Mouse (Mus musculus): ENCODE results near the gene Sytl3.
"Not testable (repeated sequence)": the region's sequence is repeated elsewhere in the genome, so short reads cannot be mapped to it uniquely, and the experiment has no call there.

Gene Sytl3

DNA sequence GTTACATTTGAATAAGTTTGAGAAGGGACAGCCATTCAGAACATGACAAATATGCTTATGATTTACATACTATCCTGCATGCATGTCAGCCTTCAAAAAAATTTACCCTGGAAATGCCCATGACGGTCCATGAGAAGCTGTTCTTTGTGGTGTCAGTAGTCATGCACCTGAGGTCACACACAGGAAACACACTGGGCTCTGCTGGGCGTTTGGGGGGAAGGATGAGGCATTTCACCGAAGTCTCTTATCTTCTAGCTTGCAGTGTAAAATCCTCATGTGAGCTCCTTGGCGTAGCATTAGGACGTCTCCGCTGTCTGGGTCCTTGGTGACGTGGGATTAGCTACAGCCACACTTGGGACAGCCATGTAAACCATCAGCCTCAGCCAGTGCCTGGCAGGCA, at the start of gene Sytl3:
Gene Sytl3 (plus strand): TSS at position 293 of the 400 bp plus-strand sequence.
- DNase-seq (ENCODE audit: low spot score): not testable (repeated sequence)

DNA sequence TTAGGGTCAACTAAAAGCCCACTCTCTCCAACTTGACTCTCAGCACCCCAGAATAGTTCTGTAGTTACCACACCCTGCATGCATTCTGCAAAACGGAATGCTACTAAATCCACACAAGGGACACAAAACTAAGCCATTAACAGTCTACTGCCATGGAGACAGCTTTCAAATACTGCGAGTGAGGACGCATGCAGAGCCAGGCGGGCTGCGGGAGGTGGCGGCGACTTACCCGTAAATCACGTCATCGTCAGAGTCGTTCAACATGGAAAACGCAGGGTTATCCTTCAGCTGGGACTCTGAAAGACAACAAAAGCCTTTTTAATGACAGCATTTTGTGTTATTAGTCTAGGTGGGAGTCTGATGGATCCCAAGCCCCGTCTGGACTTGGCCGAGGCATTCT, 45.4 kb upstream of the Sytl3 start:
- not testable (repeated sequence) for DNase-seq (ENCODE audit: low spot score)

DNA sequence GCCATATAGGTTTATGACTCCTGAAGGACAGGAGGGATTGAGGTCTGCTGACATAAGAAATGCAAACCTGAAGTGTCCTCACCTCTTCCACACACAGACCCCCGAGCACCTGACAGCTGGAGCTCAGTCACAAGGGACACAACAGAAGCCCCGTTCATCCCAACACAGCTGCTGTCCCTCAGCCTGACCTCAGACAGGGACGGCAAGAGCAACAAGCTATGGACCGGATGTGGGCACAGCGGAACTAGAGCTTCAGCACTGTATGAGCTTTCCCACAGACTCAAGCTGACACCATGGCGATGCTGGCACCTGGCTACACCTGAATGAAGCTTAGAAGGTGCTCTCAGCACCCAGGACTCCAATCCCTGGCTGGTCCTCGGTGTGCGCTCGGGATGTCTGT, 44.6 kb upstream of the Sytl3 start:
- not testable (repeated sequence) for DNase-seq (ENCODE audit: low spot score)

DNA sequence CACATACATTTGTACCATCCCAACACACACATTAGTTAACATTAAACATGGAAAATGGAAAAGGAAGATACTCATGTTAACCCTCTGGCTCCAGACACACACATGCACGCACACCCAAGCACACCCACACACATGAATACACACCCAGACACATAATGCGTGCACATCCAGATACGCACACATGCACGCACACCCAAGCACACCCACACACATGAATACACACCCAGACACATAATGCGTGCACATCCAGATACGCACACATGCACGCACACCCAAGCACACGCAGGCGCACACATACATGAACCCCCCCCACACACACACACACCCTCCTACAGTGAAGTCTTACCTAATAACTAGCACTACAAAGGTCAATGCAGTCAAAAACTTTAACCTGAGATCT, 42.2 kb upstream of the Sytl3 start:
- DNase-seq (ENCODE audit: low spot score): not testable (repeated sequence)

DNA sequence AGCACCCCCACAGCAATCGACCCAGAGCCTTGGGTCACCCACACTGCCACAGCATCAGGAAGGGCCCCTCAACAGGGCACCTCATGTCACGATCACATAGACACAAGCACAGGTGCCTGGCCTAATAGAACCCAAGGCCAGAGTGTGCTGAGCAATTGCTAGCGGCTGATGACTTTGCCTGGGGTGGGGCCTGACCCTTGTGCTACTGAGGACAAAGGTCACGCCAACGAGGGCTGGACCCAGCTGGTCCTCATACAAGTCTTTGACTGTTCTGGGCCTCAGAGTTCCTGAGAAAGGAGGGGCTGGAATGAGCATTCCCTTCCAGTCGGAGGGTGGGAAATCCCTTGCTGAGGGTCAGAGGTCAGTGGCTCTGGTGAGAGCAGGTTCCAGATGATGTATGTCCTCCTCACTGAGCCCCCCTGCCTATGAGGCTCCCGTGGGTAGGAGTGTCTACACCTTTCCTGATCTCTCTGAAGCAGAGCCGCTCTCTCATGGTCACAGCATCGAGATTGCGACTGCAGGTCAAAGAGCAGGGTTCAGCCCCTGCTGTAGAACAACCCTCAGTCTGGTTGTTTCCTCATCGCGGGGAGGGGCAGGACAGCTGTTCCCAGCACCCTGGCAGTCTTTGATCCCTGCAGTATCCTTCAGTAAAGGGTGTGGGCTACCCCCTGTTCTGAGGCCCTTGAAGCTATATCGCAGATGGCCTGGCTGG, 41.0 kb upstream of the Sytl3 start:
- DNase-seq (ENCODE audit: low spot score): not testable (repeated sequence)

DNA sequence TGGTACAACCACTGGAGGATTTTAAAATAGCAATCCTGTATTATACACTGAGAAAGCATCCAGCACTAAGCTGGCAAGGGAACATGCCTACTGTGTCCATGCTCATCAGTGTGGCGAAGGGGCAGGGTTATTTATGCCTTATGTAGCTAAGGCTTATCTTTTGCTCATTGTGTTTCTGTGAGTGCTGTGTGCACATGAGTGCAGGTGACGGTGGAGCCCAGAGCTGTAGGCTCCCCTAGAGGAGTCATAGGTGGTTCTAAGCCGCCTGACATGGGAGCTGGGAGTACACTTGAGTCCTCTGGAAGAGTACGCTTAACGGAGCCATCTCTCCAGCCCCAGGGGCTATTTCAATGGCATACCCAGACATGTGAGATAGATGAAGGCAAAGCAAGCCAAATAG, 39.6 kb upstream of the Sytl3 start:
- not testable (repeated sequence) for DNase-seq (ENCODE audit: low spot score)

DNA sequence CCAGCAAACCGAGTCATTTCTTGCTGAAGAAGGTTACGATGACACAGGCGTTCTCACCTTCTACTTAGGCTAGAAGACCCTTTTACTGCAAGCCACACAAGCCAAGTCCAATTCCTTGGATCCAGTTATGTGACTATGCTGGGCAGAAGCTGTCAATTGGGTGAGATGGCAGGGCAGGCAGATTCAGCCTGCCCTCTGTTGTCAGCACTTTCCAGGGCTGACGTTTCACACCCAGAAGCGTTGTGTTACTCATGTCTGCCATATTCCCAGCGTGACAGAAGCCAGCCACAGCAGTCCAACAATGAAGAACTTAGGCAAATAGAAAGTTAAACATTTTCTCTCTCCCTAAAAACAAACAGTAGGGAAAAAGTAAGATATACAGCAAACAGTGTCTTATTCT, 38.9 kb upstream of the Sytl3 start:
- DNase-seq (ENCODE audit: low spot score): not testable (repeated sequence)

DNA sequence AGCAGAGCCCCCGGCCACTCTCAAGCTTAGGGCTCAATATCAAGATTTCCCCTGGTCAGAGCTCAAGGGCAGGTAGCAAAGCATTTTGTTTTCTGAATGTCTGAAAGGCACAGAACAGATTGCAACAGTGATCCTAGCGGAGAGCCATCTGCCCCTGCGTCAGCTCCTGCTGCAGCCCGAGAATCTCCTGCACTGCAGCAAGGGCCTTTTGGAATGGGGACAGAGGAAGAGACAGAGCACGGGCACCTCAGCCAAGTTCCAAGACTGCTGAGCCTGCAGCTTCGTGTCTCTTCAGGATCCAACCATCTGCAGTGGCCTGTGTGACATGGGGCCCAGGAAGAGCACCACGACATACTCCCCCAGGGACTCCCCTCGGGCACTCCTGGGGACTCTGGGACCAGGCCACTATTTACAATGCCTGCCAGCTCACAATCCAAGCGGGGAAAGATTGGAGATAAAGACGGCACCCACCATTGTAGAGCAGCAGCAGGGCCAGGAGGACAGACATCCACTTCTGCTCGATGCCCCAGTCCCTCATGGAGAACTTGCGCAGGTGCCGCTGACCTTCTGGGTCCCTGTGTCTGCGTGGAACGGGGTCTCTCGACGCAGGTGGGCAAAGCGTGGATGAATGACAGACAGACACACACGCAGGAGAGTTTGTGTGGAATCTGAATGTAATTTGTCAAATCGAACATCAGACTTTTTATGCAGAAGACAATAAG, 38.0 kb upstream of the Sytl3 start:
- DNase-seq (ENCODE audit: low spot score): not testable (repeated sequence)

DNA sequence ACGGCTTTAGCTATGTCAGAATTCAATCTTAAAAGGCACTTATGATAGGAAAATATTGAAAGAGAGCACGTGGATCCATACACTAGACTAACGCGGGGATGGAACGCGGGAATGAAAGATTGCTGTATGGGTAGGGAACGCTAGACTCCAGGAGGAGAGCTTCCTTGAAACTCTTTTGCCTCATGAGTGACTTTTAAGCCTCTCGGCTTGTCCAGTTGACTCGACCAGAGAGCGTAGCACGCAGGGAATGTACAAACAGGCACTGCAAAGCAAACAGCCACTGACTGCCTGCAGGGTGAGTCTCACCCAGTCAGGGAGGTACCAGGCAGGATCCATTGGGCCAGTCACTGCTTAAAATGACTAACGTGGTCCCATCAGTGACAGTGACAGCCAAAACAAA, 36.9 kb upstream of the Sytl3 start:
- DNase-seq (ENCODE audit: low spot score): not testable (repeated sequence)

DNA sequence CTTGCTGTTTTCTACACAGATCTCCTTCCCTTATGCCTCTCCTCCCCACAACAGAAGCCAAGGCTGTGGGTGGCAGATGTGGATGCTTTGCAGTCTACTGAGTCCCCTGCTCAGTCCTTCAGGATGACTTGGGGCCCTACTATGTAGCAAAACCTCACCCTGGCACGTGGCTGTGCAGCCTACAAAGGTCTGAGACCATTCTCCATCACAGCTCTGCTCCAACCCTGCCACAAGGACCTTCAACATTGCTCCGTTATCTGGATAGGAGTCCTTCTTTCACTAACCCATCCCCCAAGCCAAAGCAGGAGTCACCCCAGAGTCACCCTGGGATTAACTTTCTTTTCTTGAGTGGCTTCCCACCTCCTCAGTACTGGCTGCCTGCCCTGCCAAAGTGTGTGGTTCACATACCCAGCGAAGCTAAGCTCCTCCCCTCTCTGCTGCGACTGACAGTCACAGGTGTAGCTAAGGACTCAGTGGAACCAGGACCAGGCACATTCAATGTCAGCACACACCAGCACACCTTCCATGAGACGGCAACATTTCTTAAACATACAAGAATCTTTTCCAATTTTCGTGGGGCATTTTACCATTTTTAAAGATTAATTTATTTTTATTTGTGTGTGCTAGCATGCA, 33.9 kb upstream of the Sytl3 start:
- not testable (repeated sequence) for DNase-seq (ENCODE audit: low spot score)

DNA sequence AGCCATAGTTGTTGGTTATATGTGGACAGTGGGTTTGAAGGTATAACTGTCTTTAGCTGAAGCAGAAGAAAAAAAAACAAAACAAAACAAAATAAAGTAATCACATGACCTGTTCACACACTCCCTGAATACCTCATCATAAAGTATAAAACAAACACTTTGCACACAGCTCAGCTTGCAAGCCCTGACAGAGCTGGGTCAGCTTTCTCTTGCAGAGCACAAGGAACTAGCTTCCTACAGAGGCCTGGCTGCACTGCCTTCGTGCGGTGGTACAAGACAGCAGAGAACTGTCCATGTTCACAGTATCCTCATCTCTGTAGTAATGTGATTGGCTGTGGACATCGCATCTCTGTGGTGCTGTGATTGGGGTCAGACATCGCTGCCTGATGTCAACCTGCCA, 28.5 kb upstream of the Sytl3 start:
- DNase-seq (ENCODE audit: low spot score): not testable (repeated sequence)

DNA sequence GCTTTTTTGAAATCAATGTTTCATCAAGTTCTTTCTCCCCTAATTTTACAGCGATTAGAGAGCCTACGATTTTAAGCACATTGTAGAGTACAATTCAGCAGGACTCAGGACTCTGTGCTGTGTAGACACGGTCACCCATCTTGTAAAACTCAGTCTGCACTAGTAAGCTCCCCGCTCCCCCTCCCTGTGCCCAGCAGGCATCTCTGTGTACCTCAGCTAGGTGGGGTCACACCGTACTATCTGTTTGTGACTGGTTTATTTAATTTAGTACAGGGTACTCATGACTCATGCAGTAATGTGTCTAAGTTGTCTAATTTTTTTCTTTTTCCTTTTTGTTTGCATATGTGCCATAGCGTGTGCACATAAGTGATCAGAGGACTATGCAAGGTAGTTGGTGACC, 26.0 kb upstream of the Sytl3 start:
- DNase-seq (ENCODE audit: low spot score): not testable (repeated sequence)

DNA sequence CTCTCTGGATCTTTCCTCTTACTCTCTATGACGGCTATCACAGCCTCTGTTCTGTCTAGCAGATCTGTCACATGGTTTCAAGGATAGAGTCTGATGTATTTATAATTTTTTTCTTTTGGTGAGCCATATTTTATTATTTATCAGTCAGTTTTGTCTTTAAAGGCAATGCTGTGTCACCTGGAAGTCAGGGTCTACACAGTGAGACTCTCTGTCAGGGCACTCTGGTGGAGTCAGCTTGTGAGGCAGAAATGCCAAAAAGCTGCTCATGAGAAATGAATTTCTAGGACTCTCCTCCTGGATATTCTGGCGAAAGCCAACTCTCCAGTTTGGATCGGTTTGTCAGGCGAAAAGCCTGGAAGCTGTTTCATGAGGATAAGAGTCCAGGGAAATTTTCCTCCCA, 23.1 kb upstream of the Sytl3 start:
- DNase-seq (ENCODE audit: low spot score): not testable (repeated sequence)

DNA sequence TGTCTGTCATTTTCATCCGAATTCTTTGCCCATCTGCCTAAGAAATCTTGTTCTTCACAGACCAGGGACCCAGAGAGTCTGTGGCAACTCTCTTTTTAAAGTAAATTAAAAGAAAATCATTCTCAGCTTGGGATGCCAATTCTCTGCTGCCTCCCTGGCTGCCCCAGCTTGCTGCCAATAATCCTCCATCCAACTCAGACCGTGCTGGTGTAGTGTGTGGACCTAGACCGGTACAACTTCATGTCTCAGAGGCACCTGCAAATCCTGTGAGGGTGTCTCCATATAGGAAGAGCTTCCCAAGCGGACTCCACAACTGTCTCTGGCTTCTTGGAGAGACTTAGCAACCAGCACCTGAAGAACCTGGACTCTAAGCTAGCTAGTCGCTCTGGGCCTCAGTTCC, 22.0 kb upstream of the Sytl3 start:
- DNase-seq (ENCODE audit: low spot score): no peak

DNA sequence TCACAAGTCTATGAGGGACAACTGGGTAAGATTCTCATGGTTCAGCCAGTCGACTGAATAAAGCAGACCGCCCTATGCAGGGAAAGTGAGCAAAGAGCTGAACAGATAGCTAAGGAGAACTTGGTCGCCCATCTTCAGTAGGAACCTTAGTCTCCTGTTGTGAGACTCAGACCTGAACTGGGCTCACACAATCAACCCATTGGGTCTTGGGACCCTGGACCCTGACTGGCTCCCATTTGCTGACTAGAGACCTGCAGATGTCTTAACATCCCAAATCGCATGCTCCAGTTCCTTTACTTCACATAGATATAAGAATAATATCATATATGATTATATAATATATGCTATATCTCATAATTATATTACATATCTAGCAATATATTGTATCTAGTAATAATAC, 21.5 kb upstream of the Sytl3 start:
- DNase-seq (ENCODE audit: low spot score): not testable (repeated sequence)

DNA sequence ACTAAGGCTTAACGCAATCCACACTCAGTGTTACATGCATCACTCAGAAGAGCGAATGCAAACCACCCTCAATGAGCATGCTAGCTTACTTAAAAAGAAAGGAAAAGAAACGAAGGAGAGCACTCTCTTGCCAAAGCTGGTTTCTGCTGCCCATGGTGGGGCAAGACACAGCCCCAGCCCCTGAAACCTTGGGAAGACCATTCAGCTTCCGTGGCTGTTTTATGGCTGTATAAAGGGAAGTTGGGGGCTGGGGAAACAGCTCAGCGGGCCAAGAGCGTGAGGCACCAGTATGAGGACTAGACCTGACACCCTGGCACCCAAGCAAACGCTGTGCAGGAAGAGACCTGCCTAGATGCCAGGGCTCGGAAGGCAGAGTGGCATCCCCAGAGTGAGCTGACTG, 20.4 kb upstream of the Sytl3 start:
- DNase-seq (ENCODE audit: low spot score): not testable (repeated sequence)

DNA sequence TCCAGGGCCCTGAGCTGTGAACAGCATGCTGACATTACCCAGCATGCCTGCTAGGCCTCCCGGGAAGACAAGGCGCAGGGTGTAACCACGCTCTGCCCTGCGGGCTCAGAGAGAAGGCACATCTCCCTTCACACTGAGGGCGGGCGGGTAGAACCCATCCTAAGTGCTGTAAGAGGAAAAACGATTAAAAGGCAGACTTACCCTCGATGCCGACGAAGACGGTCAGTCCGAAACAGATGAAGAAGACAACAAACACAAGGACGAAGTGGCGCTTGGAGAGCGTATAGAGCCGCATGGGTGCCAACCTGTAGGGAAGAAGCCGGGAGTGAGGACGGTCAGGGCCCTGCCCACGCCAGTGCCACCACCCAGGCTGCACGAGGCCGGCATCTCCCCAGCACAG, 19.4 kb upstream of the Sytl3 start:
- DNase-seq (ENCODE audit: low spot score): not testable (repeated sequence)

DNA sequence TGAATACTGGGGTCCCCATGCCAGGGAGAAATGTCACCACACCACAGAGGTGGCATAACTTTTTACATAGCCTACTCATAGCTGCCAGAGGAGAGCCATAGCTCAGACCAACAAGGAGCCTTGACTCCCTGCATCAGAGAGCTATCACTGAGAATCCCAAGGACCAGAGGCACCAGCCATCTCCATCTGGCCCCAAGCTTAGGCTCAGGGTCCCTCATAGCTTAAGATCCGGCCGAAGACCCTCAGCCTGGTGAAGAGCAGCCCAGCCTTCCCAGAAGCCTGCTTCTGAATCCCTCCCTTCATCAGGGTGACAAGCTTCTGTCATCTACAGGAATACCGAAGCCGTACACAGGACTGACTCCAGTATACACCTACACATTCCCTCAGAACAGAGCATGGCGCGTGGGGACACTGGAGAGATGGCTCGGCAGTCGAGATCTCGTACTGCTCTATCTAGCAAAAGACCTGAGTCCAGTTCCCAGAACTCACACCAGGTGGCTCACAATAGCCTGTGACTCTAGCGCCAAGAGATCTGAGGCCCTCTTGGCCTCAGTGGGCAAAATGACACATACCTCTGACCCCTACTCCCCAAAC, 18.8 kb upstream of the Sytl3 start:
- not testable (repeated sequence) for DNase-seq (ENCODE audit: low spot score)

DNA sequence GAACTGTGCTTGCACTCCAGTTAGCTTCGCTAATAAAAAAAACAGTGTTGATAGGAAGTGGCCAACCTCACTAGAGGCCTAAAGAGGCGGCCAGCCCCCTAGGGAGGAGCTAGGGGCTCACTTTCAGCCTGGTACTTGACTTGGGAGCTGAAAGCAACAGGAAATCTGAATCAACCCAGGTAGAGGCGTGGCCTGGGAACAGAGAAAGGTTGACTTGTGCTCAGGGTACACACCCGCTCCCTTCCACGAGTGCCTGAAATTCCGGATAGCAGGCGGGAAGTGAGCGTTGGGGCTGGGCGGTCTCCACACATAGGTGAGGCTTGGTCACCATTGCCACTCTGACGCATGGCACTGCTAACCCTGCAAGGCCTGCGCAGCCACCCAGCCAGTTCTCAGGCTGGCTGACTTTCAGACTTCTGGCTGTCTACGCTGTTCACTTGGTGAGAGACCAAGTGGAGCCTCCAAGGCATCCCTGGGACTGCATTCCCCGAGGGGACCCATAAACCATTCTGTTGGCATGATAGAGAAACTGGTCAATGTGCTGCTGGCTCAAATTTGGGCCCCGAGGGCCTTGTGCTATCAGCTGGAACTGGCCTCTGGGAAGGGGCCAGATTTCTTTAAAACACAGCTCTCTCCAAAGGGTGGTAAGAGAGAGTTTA, 18.0 kb upstream of the Sytl3 start:
- not testable (repeated sequence) for DNase-seq (ENCODE audit: low spot score)

DNA sequence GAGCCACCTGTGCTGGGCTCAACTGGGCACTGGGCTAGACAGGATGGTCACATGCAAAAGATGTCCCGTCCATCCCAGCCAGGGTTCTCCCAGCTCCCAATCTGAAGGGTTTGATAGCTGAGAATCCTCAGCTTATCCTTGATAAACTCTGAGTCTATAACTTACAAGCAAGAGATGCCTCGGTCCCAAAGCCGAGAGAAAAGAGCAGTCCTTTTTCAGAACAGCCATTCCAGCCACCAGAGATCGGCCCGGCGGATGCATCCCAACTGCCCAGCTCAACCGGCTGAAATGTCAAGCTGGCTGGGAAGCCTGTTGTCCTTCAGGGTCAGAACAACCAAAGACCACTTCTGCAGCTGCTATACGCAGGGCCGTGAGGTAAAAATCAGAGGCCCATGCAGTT, 14.7 kb upstream of the Sytl3 start:
- not testable (repeated sequence) for DNase-seq (ENCODE audit: low spot score)

DNA sequence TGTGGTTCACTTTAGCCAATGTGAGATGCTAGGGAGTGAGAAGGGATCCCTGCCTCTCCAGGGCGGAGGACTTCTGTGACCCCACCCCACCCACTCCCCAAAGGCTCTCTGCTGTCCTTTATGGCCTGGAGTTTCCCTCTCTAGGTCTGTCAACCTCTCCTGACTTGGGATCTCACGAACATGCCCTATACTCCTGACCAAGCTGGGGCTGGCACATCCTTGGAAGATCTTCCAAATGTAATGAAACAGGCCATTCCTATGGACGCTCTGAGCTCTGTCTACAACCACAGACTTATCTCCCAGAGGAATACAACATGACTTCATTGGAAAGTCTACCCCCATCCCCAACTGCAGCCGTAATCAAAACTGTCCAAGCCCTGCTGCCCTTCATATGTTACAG, 14.2 kb upstream of the Sytl3 start:
- DNase-seq (ENCODE audit: low spot score): not testable (repeated sequence)

DNA sequence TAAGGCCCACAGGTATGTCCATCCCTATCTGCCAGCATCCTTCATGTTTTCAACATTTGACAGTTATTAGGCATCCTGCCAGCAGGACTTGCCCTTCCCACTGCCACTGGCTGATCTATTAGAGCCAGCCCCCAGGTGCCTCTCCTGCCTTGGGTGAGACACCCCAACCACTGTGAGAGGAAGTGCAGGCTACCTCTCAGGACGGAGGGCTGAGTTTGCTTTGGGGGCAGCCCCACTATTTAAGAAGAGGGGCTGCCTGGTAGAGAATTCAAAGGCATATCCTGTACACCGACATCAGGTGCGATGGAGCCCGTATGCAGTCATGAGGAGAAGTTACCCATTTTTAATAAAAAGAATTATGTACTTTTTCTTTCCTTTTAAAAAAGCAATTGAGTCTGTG, 13.2 kb upstream of the Sytl3 start:
- DNase-seq (ENCODE audit: low spot score): not testable (repeated sequence)

Data from retina, embryonic 14.5 days (tissue).